In the genomic region with DNA sequence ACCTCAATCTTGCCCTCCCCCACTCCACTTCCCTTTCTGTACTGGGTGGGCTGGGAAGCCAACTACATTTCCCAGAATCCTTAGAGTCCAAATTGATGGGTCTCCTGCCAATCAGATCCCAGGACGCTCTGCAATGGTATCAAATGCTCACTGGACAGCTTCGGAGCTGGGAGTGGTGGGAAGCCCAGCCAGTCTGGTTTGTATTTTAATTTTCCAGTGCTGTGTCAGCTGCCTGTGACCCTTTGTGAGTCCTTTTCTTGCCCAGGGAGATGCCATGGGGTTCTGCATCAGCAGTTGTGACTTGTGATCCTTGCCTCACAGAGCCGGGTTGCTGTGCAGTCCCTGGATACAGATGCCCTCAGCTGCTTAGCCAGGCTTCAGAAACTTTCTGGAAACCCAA, we compare ENCODE assay signal across 11 mouse cellular contexts.
DNase-seq lines count a peak whose midpoint lies in the region; ATAC-seq lines count a peak whose summit lies in the region.
"Had no signal": no experiment of that assay in that cellular context is flagged by ENCODE, and none has a peak within 500 bp of the region (broad histone marks: within the 10 kb centered on the region; RNA-seq: fewer than 3 reads in every experiment).

No protein-coding gene starts in this region.

- peak overlapping the region; percentile 16; the same call in 1 of the 2 replicates for H3K4me2 ChIP-seq in hindbrain, embryonic 13.5 days
- H3K4me2 ChIP-seq: liver, embryonic 13.5 days had no signal

- no peaks in the 10 kb centered on the region for H3K36me3 ChIP-seq in hindbrain, embryonic 13.5 days
- H3K36me3 ChIP-seq: G1E; liver, embryonic 13.5 days had no signal

- H3K27ac ChIP-seq in hindbrain, embryonic 13.5 days: no peak overlapping the region
- H3K27ac ChIP-seq: liver, embryonic 13.5 days; macrophage had no signal

- no peak overlapping the region for H3K9ac ChIP-seq in hindbrain, embryonic 13.5 days
- H3K9ac ChIP-seq: liver, embryonic 13.5 days had no signal

- 55% methylated on average over 3 of the region's 3 CpGs for WGBS in hindbrain, embryonic 13.5 days

- 0 out of 2 replicates have a peak, but pooled peaks cover 3% of the 10 kb centered on the region for H3K27me3 ChIP-seq in hindbrain, embryonic 13.5 days
- H3K27me3 ChIP-seq: liver, embryonic 13.5 days had no signal

- DNase-seq in embryo, embryonic 11 days: peak; percentile 35
- no peak for DNase-seq in embryo, embryonic 9.5 days (ENCODE audit: extremely low spot score)
- peak; percentile 40 for DNase-seq in retina, postnatal 1 day
- no peak for DNase-seq in retina, embryonic 14.5 days (ENCODE audit: low spot score)
- no peak for DNase-seq in adrenal gland, adult 2 months
- no peak for DNase-seq in right cerebral cortex, postnatal 25 days
- no peak for DNase-seq in frontal cortex, postnatal 25 days (ENCODE audit: low spot score in 2 of 2)
- DNase-seq: liver, embryonic 13.5 days had no signal

- peaks cover 9% of the 10 kb centered on the region; the same call in 1 of the 2 replicates for H3K4me1 ChIP-seq in hindbrain, embryonic 13.5 days (replicated peaks)
- H3K4me1 ChIP-seq: liver, embryonic 13.5 days had no signal

- no peaks in the 10 kb centered on the region for H3K9me3 ChIP-seq in hindbrain, embryonic 13.5 days
- H3K9me3 ChIP-seq: liver, embryonic 13.5 days had no signal

- H3K4me3 ChIP-seq in hindbrain, embryonic 13.5 days: no peak overlapping the region
- H3K4me3 ChIP-seq: liver, embryonic 13.5 days had no signal

- no peak for ATAC-seq in hindbrain, embryonic 13.5 days (ENCODE audit: low FRiP score)

Comparison
In these comparisons a context has a peak if more than half of its experiments do, and no peak if none do; other contexts are left out.
1. DNase-seq: peak in embryo, embryonic 11 days (single experiment) and retina, postnatal 1 day (single experiment); none in embryo, embryonic 9.5 days (single experiment), retina, embryonic 14.5 days (single experiment), adrenal gland, adult 2 months (single experiment), right cerebral cortex, postnatal 25 days (single experiment) and frontal cortex, postnatal 25 days (0 of 2).